Mouse (Mus musculus): ENCODE results near the gene Dusp28. TPM values are rescaled to one million over a fixed set of nuclear protein-coding genes. Genes with fewer than 3 reads are reported as not detected.

Dusp28 gene
- total RNA-seq (2023) = 1 to 10 TPM; 1.7 to 2.5 TPM

DNA sequence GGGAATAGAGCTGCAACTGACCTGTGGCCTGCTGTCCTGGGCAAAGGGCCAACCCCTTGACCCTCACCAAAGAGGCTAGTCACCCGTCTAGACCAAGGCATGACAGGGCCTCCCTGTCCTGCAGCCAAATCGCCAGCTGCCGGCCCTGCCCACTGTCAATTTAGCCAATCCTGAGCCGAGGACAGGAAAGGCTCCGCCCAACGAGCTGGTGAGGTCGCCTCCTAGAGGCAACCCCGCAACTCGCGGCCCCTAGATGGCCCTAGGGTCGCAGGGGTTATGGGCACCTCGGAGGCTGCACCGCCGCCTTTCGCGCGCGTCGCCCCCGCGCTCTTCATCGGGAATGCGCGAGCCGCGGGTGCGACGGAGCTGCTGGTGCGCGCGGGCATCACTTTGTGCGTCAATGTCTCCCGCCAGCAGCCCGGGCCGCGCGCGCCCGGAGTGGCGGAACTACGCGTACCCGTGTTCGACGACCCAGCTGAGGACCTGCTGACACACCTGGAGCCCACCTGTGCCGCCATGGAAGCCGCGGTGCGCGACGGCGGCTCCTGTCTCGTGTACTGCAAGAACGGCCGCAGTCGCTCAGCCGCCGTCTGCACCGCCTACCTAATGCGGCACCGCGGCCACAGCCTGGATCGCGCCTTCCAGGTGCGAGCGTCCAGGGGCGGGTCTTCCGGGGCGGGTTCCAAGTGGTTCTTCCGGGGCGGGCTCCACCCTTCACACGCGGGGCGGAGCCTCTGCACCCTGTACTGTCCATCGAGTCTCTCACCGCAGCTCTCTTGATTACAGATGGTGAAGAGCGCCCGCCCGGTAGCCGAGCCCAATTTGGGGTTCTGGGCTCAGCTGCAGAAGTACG is at the start of gene Dusp28:
Dusp28 (plus strand) TSS at position 203 of the 853 bp plus-strand sequence.

DNA sequence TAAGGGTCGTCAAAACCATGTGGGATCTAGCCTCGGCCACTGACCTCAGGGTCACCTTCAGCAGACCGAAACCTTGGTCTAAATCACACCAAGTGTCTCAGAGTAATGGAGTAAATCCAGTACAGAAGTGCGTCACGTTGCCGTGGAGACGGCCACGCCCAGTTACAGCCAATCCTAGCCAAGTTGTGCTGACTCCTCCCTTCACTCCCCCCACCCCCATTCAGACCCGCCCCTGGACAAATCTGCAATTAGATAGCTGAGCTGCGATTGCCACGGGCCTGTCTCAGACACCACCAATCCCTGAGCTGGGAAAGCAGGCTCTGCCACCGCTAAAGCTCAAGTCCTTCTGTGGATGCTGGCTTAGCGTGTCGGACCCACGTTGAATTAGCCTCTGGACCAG is 4.0 kb upstream of the Dusp28 start, which contains the start of gene Ankmy1:
Ankmy1 (minus strand) TSS at position 121 of the 400 bp plus-strand sequence.

DNA sequence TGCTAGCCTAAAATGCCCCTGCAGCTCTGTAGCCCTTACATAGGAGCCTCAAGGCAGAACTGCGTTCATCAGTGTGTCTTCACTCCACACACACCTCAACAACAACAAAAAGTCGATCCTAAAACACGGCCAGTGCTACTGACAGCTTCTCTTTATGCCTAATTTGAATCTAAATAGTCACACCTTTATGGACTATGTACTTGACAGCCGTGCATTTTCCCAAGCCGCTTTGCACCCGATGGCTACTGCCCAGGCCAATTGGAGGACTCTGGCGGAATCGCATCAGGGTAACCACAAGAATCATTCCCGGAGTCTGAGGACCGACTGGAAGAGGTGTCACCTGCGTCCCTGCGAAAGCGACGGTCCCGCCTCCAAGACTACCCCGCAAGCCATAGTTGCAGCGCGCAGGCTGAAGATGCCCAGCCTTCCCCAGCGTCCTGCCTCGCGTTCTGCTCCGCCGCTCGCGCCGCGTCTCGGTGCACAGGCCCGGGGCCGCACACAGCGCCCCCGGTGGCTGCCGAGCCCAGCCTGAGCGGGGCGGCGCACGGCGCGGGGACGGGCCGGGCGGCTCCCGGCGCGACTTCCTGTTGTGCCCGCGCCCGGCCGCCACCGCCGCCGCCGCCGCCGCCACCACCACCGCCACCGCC is 3.6 kb downstream of the Dusp28 start, which contains the start of gene Rnpepl1:
Rnpepl1 (plus strand) TSS at position 545 of the 647 bp plus-strand sequence.

DNA sequence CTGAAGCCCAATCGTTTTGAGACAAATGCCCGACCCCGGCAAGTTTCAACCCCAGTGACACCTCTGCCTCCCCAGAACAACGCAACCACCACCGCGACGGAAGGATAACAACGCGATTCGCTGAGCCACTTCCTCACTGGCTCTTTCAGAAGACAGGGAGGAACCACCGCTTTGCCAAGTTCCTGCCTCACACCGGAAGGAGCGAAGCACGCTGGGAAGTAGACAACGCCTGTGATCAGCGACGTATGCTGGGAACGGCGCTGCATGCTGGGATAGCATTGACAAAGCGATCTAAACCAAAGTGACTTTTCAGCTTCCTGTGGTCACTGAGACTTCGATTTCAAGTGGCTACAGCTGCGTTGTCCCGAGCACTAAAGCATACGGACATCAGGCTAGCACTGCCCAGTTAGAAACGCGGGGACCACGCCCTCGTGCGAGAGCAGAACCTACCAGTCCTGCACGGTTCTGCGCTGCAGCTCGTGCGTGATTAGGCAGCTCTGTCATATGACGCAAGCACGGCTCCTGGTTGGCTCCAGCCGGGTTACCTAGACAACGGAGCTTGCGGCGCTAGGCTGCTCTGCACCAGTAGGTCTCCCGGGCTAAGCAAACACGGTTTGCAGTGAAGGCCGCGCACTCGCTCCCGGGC is 27.5 kb downstream of the Dusp28 start, which contains the start of gene Capn10:
Capn10 (plus strand) TSS at position 195 of the 646 bp plus-strand sequence.

DNA sequence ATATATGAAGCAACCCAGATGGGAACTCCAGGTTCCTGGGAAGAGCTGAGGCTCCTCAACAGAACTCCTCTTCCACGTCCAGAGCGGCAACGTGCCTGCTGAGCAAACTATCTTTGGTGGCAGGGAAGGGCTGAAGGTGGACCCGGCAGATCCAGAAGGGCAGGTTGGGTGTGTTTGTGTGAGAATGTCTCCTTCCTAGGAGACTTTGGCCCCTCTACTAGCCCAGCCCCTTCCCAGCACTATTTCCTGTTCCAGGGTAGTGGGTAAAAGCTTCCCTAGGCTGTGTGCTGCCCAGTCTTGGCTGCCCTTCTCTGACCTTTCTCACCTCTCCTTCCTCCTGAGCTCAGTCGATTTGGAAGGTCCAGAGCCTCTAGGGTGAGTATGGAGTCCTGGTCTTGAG is 43.8 kb downstream of the Dusp28 start, which contains the start of gene Gpr35:
Gpr35 (plus strand) TSS at position 259 of the 400 bp plus-strand sequence.

Other genes with a start within 250 kb of the Dusp28 start
- gene Gpc1, start 75.3 kb upstream of the Dusp28 start, total RNA-seq (2023) = 10 to 100 TPM; 29.9 to 38.4 TPM
- under 1 TPM in 1 of 2 experiments, not detected in 1; 0.26 TPM for gene Ankmy1, start 4.1 kb upstream of the Dusp28 start, total RNA-seq (2023)
- 10 to 100 TPM; 71.9 TPM for gene Rnpepl1, start 3.8 kb downstream of the Dusp28 start, total RNA-seq (2023)
- gene Capn10, start 27.4 kb downstream of the Dusp28 start, total RNA-seq (2023) = 10 to 100 TPM; 15.5 to 18.4 TPM
- 10 to 100 TPM; 21.5 to 29.4 TPM for gene Gpr35, start 43.9 kb downstream of the Dusp28 start, total RNA-seq (2023)
- gene Aqp12, start 99.4 kb downstream of the Dusp28 start, total RNA-seq (2023) = not detected
- under 1 TPM; 0.15 to 0.20 TPM for gene Kif1a, start 195.0 kb downstream of the Dusp28 start, total RNA-seq (2023)
- gene Agxt, start 228.3 kb downstream of the Dusp28 start, total RNA-seq (2023) = not detected